Mouse (Mus musculus): Measurements from ENCODE around the gene Pgd. TPM values are rescaled to one million over a fixed set of nuclear protein-coding genes. Genes with fewer than 3 reads are reported as not detected.
"Not testable (repeated sequence)": the region's sequence is repeated elsewhere in the genome, so short reads cannot be mapped to it uniquely, and the experiment has no call there.

The Pgd gene
- polyA plus RNA-seq (2014; fragmentation: Nextera tagmentation; extraction: Ambion mirVana) = 51.3 and 56.9 TPM in 2 replicates

DNA sequence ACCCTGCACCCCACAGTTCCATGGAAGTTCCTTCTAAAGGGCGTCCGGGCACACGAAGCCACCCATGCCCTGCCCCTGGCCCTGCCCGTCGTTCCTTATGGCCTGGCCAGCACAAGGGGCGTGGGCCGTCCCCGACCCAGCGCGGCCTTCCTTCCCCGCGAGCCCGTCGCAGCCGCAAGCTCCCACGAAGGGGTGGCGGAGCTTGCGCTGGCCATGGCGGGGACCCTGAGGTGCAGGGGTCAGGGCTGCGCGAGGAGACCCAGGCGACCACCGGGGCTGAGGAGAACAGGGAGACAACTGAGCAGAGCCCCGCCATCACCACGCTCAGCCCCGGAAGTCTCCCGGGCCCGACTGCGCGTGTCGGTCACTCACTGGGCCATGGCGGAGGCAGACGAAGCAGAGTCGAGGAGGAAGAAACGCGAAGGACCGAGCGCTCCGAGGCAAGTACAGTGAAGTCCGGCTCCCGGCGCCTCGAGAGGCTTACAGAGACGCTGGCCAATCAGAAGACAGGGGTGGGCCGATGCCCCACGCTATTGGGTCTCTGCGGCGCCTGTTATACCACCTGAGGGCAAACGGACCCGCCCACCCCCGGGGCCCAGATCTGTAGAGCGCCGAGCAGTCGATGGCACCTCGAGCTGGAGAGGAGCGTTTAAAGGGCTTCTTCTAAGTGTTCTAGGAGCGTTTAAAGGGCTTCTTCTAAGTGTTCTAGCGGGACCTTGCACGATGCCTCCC, at the start of gene Pgd:
TSS of gene Pgd (minus strand) at position 557 of the 732 bp plus-strand sequence.
- peak within 1 kb of the TSS; percentile 68 for H3K9ac ChIP-seq (ENCODE audit: low read length)
- no peaks in the 10 kb centered on the region for H3K27me3 ChIP-seq (ENCODE audit: control insufficient read depth, insufficient read depth, low read length)
- H3K9me3 ChIP-seq (ENCODE audit: control insufficient read depth, low read length) = no peaks in the 10 kb centered on the region
- ATAC-seq (replicated peaks; ENCODE audit: low FRiP score) (peak; percentile 100), DNase-seq (ENCODE audit: low spot score) (peak; percentile 98)
- H3K36me3 ChIP-seq (ENCODE audit: control insufficient read depth, insufficient read depth, low read length) = no peaks in the 10 kb centered on the region; the same call in 1 of the 2 replicates
- WGBS = under 1% methylated on average over 59 of the region's 59 CpGs
- H3K27ac ChIP-seq (ENCODE audit: low read depth, low read length) = no peak within 1 kb of the TSS; the same call in 1 of the 2 replicates
- H3K4me3 ChIP-seq (ENCODE audit: low read depth, low read length) = peak within 1 kb of the TSS; percentile 52
- H3K4me1 ChIP-seq (replicated peaks; ENCODE audit: control insufficient read depth, insufficient read depth, low read length) = no peaks in the 10 kb centered on the region; the same call in 1 of the 2 replicates
- H3K4me2 ChIP-seq (ENCODE audit: low read depth, low read length, severe bottlenecking) = peak within 1 kb of the TSS; percentile 92

DNA sequence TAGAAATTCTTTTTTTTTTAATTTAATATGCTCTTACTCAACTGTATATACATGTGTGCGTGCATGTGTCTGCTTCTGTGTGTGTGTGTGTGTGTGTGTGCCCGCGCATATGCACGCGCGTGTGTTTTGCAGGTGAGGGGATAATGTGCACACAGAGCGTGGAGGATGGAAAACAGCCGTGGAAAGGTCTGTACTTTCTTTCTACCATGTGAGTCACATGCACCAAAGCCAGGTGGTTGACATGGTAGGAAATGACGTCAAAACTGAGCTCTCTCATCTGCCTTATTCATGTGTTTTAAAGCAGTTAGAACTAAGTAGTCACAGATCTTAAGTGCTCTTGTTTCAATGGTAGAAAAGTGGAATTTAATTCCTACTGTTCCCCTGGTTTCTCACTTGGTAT, 49.4 kb upstream of the Pgd start:
- Histone ChIP-seq H3K27me3 (ENCODE audit: control insufficient read depth, insufficient read depth, low read length) (no peaks in the 10 kb centered on the region), H3K27ac (ENCODE audit: low read depth, low read length) (no peak overlapping the region), H3K4me2 (ENCODE audit: low read depth, low read length, severe bottlenecking) (no peak overlapping the region), H3K36me3 (ENCODE audit: control insufficient read depth, insufficient read depth, low read length) (peaks cover 23% of the 10 kb centered on the region), H3K9me3 (ENCODE audit: control insufficient read depth, low read length) (no peaks in the 10 kb centered on the region), H3K9ac (ENCODE audit: low read length) (no peak overlapping the region), H3K4me1 (replicated peaks; ENCODE audit: control insufficient read depth, insufficient read depth, low read length) (peaks cover 16% of the 10 kb centered on the region), H3K4me3 (ENCODE audit: low read depth, low read length) (no peak overlapping the region)
- DNase-seq (ENCODE audit: low spot score) (no peak), ATAC-seq (replicated peaks; ENCODE audit: low FRiP score) (no peak)
- WGBS = 93% methylated on average over 9 of the region's 9 CpGs

DNA sequence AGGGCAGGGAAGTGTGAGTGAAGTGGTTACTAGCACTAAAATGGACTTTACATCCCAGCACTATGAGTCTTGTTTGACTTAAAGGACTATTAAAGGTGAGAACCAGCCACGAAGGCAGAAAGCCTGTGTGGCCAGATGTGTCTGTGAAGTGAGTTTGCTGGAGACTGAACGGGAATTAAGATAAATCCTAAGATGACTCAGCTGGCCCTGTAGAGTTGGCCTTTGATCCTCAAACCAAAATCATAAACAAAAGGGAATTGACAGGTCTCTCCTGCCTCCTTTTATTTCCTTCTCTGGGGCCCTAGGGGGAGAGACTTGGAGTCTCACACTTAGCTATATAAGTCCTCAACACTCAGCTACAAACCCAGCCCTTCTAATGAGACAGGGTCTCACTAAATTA, 48.8 kb upstream of the Pgd start:
- H3K4me3 ChIP-seq (ENCODE audit: low read depth, low read length) = no peak overlapping the region
- H3K27me3 ChIP-seq (ENCODE audit: control insufficient read depth, insufficient read depth, low read length) = no peaks in the 10 kb centered on the region
- H3K9me3 ChIP-seq (ENCODE audit: control insufficient read depth, low read length) = no peaks in the 10 kb centered on the region
- DNase-seq (ENCODE audit: low spot score) (no peak), ATAC-seq (replicated peaks; ENCODE audit: low FRiP score) (no peak)
- H3K9ac ChIP-seq (ENCODE audit: low read length) = no peak overlapping the region
- no peak overlapping the region for H3K27ac ChIP-seq (ENCODE audit: low read depth, low read length)
- peaks cover 11% of the 10 kb centered on the region for H3K4me1 ChIP-seq (replicated peaks; ENCODE audit: control insufficient read depth, insufficient read depth, low read length)
- 50% methylated on average over 2 of the region's 2 CpGs for WGBS
- no peak overlapping the region for H3K4me2 ChIP-seq (ENCODE audit: low read depth, low read length, severe bottlenecking)
- peaks cover 22% of the 10 kb centered on the region for H3K36me3 ChIP-seq (ENCODE audit: control insufficient read depth, insufficient read depth, low read length)

DNA sequence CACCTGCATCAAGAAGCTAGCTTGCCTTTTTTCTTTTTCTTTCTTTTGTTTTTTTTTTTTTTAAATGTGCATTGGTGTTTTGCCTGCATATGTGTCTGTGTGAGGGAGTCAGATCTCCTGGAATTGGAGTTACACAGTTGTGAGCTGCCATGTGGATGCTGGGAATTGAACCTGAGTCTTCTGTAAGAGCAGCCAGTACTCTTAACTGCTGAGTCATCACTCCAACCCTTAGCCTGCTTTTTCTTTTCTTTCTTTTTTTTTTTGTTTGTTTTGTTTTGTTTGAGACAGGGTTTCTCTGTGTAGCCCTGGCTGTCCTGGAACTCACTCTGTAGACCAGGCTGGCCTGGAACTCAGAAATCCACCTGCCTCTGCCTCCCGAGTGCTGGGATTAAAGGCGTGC, 47.9 kb upstream of the Pgd start:
- not testable (repeated sequence) for DNase-seq (ENCODE audit: low spot score); H3K9ac ChIP-seq (ENCODE audit: low read length); H3K9me3 ChIP-seq (ENCODE audit: control insufficient read depth, low read length); H3K4me3 ChIP-seq (ENCODE audit: low read depth, low read length); ATAC-seq (replicated peaks; ENCODE audit: low FRiP score); H3K27ac ChIP-seq (ENCODE audit: low read depth, low read length); H3K27me3 ChIP-seq (ENCODE audit: control insufficient read depth, insufficient read depth, low read length); H3K4me1 ChIP-seq (replicated peaks; ENCODE audit: control insufficient read depth, insufficient read depth, low read length); H3K4me2 ChIP-seq (ENCODE audit: low read depth, low read length, severe bottlenecking)
- peaks cover 22% of the 10 kb centered on the region for H3K36me3 ChIP-seq (ENCODE audit: control insufficient read depth, insufficient read depth, low read length)
- WGBS = 100% methylated on average over 2 of the region's 2 CpGs

DNA sequence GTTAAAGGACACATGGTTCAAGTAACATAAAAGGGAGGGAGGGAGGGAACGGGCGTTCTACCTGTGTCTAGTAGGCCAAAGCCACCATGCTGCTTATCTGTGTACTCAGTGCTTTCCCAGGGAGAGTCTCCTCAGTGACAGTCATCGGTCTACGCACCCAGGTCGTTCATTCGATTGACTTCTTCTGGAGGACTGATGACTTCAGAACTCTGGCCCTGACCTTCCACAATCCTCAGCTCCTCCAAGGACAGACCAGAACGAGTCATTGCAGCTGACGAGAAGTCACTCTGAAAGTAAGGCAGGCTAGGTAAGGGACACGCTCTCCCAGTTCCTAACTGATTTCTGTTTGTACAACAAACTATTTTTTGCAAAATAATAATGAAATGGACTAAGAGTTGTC, 46.9 kb upstream of the Pgd start:
- H3K36me3 ChIP-seq (ENCODE audit: control insufficient read depth, insufficient read depth, low read length) = peaks cover 22% of the 10 kb centered on the region
- no peaks in the 10 kb centered on the region for H3K27me3 ChIP-seq (ENCODE audit: control insufficient read depth, insufficient read depth, low read length)
- H3K27ac ChIP-seq (ENCODE audit: low read depth, low read length) = no peak overlapping the region
- no peak for DNase-seq (ENCODE audit: low spot score)
- H3K4me3 ChIP-seq (ENCODE audit: low read depth, low read length) = no peak overlapping the region
- 95% methylated on average over 9 of the region's 9 CpGs for WGBS
- H3K9ac ChIP-seq (ENCODE audit: low read length) = no peak overlapping the region
- no peak overlapping the region for H3K4me2 ChIP-seq (ENCODE audit: low read depth, low read length, severe bottlenecking)
- no peak for ATAC-seq (replicated peaks; ENCODE audit: low FRiP score)
- no peaks in the 10 kb centered on the region for H3K9me3 ChIP-seq (ENCODE audit: control insufficient read depth, low read length)
- H3K4me1 ChIP-seq (replicated peaks; ENCODE audit: control insufficient read depth, insufficient read depth, low read length) = no peaks in the 10 kb centered on the region

GRCm38 (mm10) chr4:149211441-149211840, 44.9 kb upstream of the Pgd start:
- H3K4me1 ChIP-seq (replicated peaks; ENCODE audit: control insufficient read depth, insufficient read depth, low read length); H3K27me3 ChIP-seq (ENCODE audit: control insufficient read depth, insufficient read depth, low read length); H3K9ac ChIP-seq (ENCODE audit: low read length); H3K9me3 ChIP-seq (ENCODE audit: control insufficient read depth, low read length); H3K27ac ChIP-seq (ENCODE audit: low read depth, low read length); H3K4me3 ChIP-seq (ENCODE audit: low read depth, low read length); ATAC-seq (replicated peaks; ENCODE audit: low FRiP score); DNase-seq (ENCODE audit: low spot score); H3K4me2 ChIP-seq (ENCODE audit: low read depth, low read length, severe bottlenecking): not testable (repeated sequence)
- WGBS = 92% methylated on average over 6 of the region's 6 CpGs
- peaks cover 24% of the 10 kb centered on the region for H3K36me3 ChIP-seq (ENCODE audit: control insufficient read depth, insufficient read depth, low read length)

DNA sequence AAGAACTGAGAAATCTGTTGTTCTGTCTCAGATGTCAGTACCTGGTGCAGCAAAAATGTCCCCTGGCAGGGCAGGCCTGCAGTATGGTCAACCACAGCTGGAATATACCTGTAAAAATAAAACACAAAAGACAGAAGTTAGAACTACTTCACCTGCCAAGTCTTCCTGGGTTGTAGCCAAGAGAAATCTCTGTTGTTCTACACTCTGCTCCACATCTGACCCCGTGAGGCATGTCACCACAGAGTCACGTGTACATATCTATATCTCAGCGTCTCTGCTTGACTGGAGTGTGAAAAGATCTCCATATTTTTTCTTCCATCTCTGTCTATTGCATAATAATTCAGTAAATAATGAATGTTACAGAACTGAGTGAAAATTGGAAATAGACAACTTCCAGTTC, 35.9 kb upstream of the Pgd start:
- Histone ChIP-seq H3K36me3 (ENCODE audit: control insufficient read depth, insufficient read depth, low read length) (peaks cover 14% of the 10 kb centered on the region), H3K27me3 (ENCODE audit: control insufficient read depth, insufficient read depth, low read length) (no peaks in the 10 kb centered on the region), H3K9ac (ENCODE audit: low read length) (no peak overlapping the region), H3K4me1 (replicated peaks; ENCODE audit: control insufficient read depth, insufficient read depth, low read length) (no peaks in the 10 kb centered on the region), H3K27ac (ENCODE audit: low read depth, low read length) (no peak overlapping the region), H3K4me3 (ENCODE audit: low read depth, low read length) (no peak overlapping the region), H3K9me3 (ENCODE audit: control insufficient read depth, low read length) (no peaks in the 10 kb centered on the region), H3K4me2 (ENCODE audit: low read depth, low read length, severe bottlenecking) (no peak overlapping the region)
- ATAC-seq (replicated peaks; ENCODE audit: low FRiP score) (no peak), DNase-seq (ENCODE audit: low spot score) (no peak)
- 93% methylated on average over 3 of the region's 3 CpGs for WGBS

DNA sequence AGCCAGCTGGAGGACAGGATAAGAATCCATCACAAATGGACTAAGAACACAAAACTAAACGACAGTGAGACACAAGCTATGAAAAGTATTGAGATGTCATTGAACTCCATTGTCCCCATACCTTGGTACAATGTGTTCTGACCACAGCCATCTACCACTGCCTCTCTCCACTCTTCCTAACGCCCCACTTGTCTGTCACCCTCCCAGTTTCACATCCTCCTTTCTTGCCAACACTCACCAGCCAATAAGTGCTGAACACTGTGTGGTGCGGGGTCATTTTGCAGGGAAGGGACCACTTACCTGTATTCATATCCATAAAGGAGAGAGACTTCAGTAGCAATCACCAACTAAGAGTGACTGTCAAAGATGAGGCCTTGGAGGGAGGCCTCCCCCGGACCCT, 34.5 kb upstream of the Pgd start:
- Histone ChIP-seq H3K27me3 (ENCODE audit: control insufficient read depth, insufficient read depth, low read length) (no peaks in the 10 kb centered on the region), H3K9ac (ENCODE audit: low read length) (no peak overlapping the region), H3K4me3 (ENCODE audit: low read depth, low read length) (no peak overlapping the region), H3K27ac (ENCODE audit: low read depth, low read length) (no peak overlapping the region), H3K4me1 (replicated peaks; ENCODE audit: control insufficient read depth, insufficient read depth, low read length) (no peaks in the 10 kb centered on the region), H3K36me3 (ENCODE audit: control insufficient read depth, insufficient read depth, low read length) (peaks cover 15% of the 10 kb centered on the region; the same call in 1 of the 2 replicates), H3K9me3 (ENCODE audit: control insufficient read depth, low read length) (no peaks in the 10 kb centered on the region), H3K4me2 (ENCODE audit: low read depth, low read length, severe bottlenecking) (no peak overlapping the region)
- DNase-seq (ENCODE audit: low spot score) = no peak
- 87% methylated on average over 4 of the region's 4 CpGs for WGBS
- ATAC-seq (replicated peaks; ENCODE audit: low FRiP score) = no peak

GRCm38 (mm10) chr4:149197180-149197579, 30.6 kb upstream of the Pgd start:
- no peak overlapping the region for H3K27ac ChIP-seq (ENCODE audit: low read depth, low read length)
- H3K4me2 ChIP-seq (ENCODE audit: low read depth, low read length, severe bottlenecking) = no peak overlapping the region
- no peaks in the 10 kb centered on the region for H3K27me3 ChIP-seq (ENCODE audit: control insufficient read depth, insufficient read depth, low read length)
- peaks cover 9% of the 10 kb centered on the region; the same call in 1 of the 2 replicates for H3K36me3 ChIP-seq (ENCODE audit: control insufficient read depth, insufficient read depth, low read length)
- no peak overlapping the region for H3K4me3 ChIP-seq (ENCODE audit: low read depth, low read length)
- DNase-seq (ENCODE audit: low spot score) = no peak
- 86% methylated on average over 1 of the region's 1 CpGs for WGBS
- ATAC-seq (replicated peaks; ENCODE audit: low FRiP score) = no peak
- no peak overlapping the region for H3K9ac ChIP-seq (ENCODE audit: low read length)
- no peaks in the 10 kb centered on the region for H3K4me1 ChIP-seq (replicated peaks; ENCODE audit: control insufficient read depth, insufficient read depth, low read length)
- H3K9me3 ChIP-seq (ENCODE audit: control insufficient read depth, low read length) = no peaks in the 10 kb centered on the region

Measured in forebrain, embryonic 11.5 days (tissue).